Mouse (Mus musculus): ENCODE measurements at regions not wholly inside any gene's neighbourhood (a gene's known extent, or its start where the extent isn't known, plus 50 kb on each side); places are given as distances from the start of the nearest gene placed in this dataset.

- no peak overlapping the region for H3K4me3 ChIP-seq (ENCODE audit: inconsistent target)
- H3K27ac ChIP-seq = no peak overlapping the region
- WGBS (ENCODE audit: missing documents) = 90% methylated on average over 15 of the region's 15 CpGs
- H3K79me2 ChIP-seq (ENCODE audit: inconsistent target) = no peaks in the 10 kb centered on the region
- H3K36me3 ChIP-seq (ENCODE audit: inconsistent target) = no peaks in the 10 kb centered on the region
Observed at GRCm38 (mm10) chr6:127391258-127392011, 55.2 kb upstream of the Parp11 start.

GRCm38 (mm10) chr6:127392012-127392798 lies 54.4 kb upstream of the Parp11 start:
- 95% methylated on average over 12 of the region's 12 CpGs for WGBS (ENCODE audit: missing documents)
- Histone ChIP-seq H3K36me3 (ENCODE audit: inconsistent target) (no peaks in the 10 kb centered on the region), H3K27ac (no peak overlapping the region), H3K79me2 (ENCODE audit: inconsistent target) (no peaks in the 10 kb centered on the region), H3K4me3 (ENCODE audit: inconsistent target) (no peak overlapping the region)

GRCm38 (mm10) chr6:127392799-127393172 lies 53.9 kb upstream of the Parp11 start:
- WGBS (ENCODE audit: missing documents) = 90% methylated on average over 1 of the region's 1 CpGs
- no peaks in the 10 kb centered on the region for H3K36me3 ChIP-seq (ENCODE audit: inconsistent target)
- H3K4me3 ChIP-seq (ENCODE audit: inconsistent target) = no peak overlapping the region
- no peak overlapping the region for H3K27ac ChIP-seq
- H3K79me2 ChIP-seq (ENCODE audit: inconsistent target) = no peaks in the 10 kb centered on the region

- Histone ChIP-seq H3K27ac (no peak overlapping the region), H3K4me3 (ENCODE audit: inconsistent target) (no peak overlapping the region)
- 69% methylated on average over 9 of the region's 9 CpGs for WGBS (ENCODE audit: missing documents)
Observed at GRCm38 (mm10) chr6:127393907-127394600, 52.6 kb upstream of the Parp11 start.

More at GRCm38 (mm10) chr6:127393907-127394600, 52.6 kb upstream of the Parp11 start:
- Histone ChIP-seq H3K79me2 (ENCODE audit: inconsistent target) (no peaks in the 10 kb centered on the region), H3K36me3 (ENCODE audit: inconsistent target) (no peaks in the 10 kb centered on the region)

Measured in macrophage (primary cell).